Mouse (Mus musculus): ENCODE data around the gene Gm42417.
A peak's percentile ranks its signal among the peaks of the same experiment; 100 is the strongest.

The Gm42417 gene

DNA sequence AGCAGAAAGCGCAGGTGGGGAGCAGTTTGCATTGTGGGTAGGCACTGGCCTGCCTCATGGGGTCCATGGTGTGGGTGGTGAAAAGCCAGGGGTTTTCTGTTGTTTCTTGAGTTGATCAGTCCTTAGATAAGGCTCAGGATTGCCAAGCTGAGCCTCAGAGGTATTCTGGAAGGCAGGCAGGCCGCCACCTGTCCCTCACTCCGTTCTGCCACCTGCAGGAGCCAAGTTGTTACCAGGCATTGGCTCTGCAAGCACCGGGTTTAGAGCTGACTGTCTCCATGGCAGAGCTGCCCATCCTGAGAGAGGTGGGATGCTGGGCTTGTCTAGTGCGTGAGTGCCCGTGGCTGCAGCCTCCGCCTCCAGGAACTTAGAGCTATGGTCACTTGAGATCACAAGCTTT is 17.0 kb downstream of the Gm42417 start:
- DNase-seq (ENCODE audit: low read depth, low spot score), result no peak

DNA sequence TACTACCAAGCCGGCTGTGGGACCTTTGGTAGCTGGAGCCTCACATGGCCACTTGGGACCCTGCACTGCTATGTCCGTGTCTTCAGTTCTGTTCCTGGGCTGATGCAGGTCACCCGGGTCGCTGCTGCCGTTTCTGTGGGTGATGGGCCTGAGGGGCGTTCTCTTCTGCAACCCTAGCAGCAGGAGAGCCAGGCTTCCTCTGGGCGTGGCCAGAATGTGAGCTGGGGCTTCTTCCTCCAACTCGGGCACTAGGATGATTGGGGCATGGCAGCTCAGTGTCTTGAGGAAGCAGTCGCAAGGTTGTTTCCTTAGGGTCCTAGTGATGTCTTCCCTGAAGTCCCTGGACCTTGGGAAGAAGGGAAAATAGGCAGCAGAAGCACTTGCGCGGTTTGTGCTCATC is 19.6 kb downstream of the Gm42417 start:
- no peak for DNase-seq (ENCODE audit: low read depth, low spot score)

DNA sequence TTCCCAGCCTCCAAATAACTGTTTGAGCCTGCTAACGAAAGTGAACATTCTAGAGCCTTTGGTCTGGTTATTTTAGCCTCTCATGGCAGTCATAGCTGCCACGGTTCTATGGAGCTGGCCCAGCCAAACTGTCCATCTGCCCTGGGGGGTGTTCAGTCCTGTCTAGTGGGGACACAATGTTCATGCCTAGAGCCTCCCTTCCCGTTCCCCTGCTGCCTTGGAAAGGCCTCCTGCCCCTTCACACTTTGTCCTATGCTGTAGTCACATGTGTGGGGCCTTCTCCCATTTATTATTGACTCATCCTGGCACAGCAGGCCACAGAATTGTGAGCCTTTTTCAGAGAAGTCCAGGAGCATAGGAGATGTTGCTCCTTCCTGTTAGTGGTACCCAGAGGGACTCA is 21.0 kb downstream of the Gm42417 start:
- no peak for DNase-seq (ENCODE audit: low read depth, low spot score)

DNA sequence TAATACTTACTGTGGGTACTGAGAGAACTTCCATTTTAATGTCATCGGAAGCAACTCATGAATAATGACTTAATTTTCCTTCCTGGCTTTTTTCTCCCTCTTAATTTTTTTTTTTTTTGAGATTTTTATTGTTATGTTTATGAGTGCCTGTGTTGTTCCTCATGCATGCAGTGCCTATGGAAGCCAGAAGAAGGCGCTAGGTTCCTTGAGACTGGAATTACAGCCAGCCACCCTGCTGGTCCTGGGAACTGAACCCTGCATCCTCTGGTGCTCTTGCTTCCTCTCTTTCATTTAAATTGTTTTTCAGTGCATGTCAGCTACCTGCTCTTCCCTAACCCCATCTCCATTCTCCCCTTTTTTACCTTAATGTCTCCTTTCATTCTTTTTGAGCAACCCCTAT is 25.5 kb downstream of the Gm42417 start:
- peak; percentile 50 for DNase-seq (ENCODE audit: low read depth, low spot score)

DNA sequence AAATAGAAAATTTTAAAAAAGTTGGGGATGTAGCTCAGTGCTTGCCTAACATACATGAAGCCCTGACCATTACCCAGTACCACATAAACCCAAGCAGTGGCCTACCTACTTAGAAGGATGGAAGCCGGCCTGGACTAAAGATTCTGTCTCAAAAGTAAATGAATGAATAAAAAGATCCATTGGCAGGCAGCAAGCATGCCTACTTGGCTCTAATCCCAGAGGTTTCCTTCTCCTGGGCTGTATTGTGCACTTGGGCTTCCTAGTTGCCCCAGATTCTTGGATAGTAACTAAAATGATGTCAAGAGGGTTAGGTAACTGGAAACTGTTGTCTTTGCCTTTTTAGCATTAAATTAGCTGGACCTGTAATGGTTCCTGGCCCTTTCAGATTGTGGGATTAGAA is 25.9 kb downstream of the Gm42417 start:
- peak; percentile 15 for DNase-seq (ENCODE audit: low read depth, low spot score)

DNA sequence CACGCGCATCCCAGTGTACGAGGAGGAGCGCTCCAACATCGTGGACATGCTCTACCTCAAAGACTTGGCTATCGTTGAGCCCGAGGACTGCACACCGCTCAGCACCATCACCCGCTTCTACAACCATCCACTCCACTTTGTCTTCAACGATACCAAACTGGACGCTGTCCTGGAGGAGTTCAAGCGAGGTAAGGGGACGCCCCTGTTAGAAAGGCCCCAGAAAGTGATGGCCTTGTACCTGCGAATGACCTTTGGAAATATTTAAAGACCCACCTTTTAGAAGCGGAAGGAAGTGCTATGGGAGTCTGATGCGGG is 26.3 kb downstream of the Gm42417 start:
- no peak for DNase-seq (ENCODE audit: low read depth, low spot score)

DNA sequence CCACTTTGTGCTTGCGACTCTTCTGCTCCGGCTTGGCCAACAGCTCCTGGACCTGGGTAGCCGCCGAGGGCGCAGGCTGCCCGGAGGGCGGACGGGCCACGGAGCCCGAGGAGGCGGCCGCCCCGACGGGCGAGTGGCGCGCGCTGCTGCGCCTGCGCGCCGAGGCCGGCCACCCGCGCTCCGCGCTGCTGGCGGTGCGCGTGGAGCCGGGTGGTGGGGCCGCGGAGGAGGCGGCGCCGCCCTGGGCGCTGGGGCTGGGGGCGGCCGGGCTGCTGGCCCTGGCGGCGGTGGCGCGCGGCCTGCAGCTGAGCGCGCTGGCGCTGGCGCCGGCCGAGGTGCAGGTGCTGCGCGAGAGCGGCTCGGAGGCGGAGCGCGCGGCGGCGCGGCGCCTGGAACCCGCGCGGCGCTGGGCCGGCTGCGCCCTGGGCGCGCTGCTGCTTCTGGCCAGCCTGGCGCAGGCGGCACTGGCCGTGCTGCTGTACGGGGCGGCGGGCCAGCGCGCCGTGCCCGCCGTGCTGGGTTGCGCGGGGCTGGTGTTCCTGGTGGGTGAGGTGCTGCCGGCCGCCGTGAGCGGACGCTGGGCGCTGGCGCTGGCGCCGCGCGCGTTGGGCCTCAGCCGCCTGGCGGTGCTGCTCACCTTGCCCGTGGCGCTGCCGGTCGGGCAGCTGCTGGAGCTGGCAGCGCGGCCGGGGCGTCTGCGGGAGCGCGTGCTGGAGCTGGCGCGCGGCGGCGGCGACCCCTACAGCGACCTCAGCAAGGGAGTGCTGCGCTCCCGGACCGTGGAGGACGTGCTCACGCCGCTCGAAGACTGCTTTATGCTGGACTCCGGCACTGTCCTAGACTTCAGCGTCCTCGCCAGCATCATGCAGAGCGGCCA is 26.9 kb downstream of the Gm42417 start:
- DNase-seq (ENCODE audit: low read depth, low spot score), result peak; percentile 80

DNA sequence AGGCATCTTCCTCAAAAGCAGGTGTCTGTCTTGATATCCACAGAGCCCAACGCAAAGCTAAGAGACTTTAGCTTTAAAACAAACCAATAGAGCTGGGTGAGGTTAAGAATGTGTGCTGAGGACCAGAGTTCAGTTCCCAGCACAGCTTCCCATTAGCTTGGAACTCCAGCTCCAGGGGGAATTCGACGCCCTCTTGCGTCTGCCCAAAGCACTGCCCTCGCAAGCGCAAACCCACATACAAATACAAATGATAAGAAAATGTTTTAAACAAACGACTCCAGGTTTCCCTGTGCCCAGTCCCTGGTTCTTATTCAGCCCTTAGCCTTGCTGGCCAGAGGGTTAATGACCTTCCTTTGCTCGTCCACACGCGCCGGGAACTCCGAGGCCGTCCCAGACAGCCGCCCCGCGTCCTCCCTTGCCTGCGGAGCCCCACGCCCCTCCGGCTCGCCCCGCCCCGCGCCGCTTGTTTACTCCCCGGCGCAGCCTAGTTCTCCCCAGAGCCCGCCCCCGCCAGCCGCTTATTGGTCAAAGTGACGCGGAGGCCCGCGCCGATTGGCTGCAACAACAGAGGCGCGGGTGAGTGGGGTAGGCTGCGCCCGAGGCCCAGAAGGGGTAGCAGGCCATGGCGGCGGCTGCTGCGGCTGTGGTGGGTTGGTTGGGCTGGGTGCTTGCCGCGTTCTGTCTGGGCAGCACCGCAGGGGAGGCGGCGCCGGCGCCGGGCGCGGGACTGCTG is 27.8 kb downstream of the Gm42417 start, which contains the start of gene Cnnm3:
TSS of gene Cnnm3 (plus strand) at position 579 of the 733 bp plus-strand sequence.
- peak; percentile 98 for DNase-seq (ENCODE audit: low read depth, low spot score)

DNA sequence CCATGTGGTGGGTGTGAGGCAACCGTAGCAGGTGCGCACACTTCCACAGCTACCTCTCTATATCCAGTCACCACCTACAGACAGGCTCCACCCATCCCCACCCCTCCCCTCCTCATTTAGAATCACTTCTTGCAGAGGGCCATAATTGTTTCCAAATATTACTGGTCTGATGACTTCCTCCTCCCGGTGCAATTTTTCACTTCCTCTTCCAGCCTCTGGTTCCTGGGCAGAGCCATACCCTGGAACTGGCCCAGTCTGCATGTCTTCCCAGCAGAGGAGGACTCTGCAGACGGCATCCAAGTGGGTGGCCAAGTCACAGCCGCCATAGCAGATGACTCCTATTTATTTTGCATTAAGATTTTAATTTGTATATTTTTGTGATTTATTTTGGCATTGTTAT is 31.0 kb downstream of the Gm42417 start:
- peak; percentile 61 for DNase-seq (ENCODE audit: low read depth, low spot score)

DNA sequence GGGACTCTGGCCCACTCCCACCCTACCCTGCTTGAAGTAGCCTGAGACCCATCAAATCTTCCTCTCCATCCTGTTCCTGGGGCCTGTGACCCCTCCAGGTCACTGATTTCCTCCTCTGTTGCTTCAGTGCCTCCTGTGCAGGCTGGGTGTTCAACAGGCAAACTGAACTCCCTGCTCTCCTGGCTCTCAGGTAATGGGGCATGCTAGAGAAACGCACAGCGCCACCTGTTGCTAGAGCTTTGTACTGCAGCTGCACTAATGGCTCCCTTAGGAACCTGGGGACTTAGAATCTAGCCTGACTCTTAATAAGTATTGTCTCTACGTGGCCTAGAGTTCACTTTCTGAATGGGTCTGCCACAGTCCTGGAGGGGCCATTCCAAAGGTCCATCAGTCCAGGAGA is 38.0 kb downstream of the Gm42417 start:
- DNase-seq (ENCODE audit: low read depth, low spot score), result peak; percentile 74

DNA sequence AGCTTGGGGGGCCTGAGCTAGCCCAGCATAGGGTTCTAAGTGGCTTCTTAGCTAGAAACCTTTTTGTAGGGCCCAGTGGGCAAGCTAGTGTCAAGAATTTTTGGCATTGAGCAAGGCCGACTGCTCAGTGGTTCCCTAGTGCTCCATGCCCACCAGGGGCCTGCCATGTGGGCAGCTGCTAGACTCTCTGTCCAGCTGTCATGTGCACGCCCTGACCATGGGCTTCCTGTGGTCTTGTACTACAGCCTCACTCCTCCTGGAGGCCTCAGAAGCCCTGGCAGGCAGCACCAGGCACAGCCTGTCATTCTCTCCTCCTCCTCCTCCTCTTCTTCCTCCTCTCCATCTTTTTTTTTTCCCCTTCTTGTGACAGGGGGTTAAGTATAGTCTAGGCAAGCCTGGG is 41.9 kb downstream of the Gm42417 start:
- DNase-seq (ENCODE audit: low read depth, low spot score), result no peak

DNA sequence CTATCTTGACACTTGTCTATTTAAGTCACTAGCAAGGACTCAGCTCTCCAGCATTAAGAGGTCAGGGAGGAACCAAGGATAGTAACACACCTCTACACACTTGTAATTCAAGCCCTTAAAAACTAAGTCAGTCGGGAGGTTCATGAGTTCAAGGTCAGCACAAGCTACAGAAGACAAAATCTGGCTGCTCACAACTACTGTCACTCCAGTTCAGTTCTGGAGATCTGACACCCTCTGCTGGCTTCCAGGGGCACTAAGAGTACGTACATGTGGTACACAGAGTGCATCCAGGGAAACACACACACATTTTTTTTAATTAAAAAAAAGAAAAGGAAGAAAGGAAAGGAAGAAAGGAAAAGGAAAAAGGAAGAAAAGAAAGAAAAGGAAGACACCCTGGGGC is 42.5 kb downstream of the Gm42417 start:
- no peak for DNase-seq (ENCODE audit: low read depth, low spot score)

DNA sequence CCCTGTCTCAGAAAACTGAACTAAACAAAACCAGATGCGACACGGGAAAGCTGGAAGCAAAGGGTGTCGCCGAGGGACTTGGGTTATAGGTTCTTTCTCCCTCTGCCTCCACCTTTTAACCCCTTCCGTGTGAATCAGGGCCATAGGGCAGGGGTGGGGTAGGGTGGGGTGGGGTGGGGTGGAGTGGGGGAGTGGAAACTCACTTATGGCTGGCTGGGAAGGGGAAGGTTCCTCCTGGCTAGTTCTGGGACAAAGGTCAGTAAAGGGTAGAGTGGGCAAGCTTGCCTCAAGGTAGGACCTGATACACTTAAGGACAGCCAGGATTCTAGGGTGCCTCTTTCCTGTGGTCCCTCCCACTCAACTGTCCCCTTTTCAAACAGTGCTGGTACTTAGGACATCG is 45.9 kb downstream of the Gm42417 start:
- DNase-seq (ENCODE audit: low read depth, low spot score), result no peak

DNA sequence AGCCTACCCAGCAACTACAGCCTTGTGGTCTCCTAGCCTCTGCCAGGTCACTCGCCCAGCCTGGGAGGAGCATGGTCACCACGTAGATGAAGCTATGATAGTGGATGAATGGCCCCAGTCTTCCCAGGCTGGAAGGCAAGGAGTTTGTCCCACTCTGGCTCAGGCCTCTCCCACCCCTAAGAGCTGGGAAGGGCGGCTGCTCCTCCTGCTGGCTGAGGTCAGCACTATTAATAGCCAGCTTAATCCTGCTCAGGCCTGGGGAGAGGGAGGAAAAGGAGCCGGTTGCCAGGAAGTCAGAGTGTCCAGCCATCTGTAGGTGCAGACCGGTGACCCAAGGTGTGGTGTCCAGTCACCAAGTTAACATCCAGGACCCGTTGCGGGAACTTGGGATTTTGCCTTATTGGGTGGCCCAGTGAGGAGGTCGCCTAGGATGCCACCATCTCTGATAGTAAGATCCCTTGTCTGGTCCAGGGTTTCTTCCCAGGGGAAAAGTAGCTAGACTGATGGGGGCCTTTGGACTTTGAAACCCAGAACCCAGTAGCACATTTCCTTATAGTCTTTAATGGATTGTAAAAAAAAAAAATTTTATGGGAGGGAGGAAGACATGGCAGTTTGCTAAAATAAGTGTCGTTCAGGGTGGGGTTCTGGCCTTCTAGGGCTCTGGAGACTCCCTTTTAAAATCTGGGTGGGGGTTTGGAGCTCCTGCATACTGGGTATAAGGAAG is 46.7 kb downstream of the Gm42417 start:
- DNase-seq (ENCODE audit: low read depth, low spot score), result no peak

DNA sequence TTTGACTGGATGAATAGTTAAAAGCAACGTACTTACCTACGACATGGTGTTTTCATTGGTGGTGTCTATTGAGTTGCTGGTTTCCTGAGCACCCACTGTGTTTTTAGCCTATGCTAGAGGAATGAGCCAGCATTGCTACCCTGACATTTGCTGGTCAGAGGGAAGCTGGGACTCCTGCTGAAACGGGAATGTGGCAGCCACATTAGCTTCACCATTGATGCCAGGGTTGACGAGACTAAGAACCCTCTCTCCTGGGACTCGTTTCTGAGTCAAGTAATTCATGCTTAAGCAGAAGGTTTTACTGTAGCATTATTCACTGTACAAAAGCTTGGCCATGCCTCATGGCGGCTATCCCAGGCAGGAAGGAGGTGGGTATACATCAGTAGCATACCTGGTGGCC is 49.6 kb downstream of the Gm42417 start:
- no peak for DNase-seq (ENCODE audit: low read depth, low spot score)

DNA sequence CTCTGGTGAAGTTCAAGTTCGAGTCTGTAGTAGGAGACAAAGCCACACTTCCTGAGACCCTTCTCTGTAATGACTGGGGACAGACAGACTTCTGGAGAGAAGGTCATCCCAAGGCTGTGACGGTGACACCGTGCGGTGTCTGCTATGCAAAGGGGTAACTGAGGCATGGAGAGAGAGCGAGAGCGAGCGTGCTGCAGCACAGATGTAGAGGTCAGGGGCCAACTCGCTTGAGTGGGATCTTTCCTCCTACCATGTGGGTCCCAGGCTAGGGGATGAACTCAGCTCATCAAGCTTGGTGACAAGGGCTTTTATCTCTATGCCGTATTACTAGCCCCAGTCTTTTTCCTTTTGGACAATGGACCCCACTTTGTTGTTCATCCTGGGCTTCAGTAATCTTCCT is 52.1 kb downstream of the Gm42417 start:
- DNase-seq (ENCODE audit: low read depth, low spot score), result no peak

DNA sequence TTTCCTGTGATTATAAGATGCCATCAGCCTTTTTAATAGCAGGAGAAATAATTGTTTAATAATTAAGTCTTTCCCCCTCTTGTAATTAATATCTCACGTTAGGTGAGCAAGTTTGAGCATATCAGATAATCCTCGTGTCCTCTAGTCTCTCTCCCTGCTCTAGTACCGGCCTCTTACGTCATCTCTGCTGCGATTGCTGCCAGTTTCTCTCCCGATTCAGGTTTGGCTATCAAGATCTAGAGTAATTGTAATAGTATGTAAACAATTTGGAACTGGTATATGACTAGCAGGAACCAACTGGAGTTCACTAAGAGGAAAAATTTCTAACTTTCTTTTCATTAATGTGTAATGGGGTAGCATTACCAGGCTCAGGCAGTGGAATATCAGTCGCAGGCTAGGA is 54.1 kb downstream of the Gm42417 start:
- DNase-seq (ENCODE audit: low read depth, low spot score), result no peak

DNA sequence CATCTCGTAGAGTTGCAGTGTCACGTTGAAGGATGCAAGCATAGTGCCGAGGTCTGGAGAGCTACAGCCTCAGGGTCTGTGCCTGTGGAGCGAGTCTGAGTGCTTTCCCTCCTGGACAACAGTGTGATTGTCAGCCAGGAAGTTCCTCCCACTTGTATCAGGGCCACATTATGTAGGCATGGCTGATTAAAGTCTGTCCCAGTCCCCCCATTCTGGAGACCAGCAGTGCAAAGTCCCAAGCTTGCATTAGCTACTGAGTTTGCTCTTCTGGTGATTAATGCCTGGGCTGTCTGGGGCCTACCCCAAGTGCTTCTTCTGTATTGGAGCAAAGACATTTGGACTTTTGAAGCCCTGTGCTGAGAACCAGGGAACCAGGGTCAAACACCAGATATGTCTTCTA is 55.4 kb downstream of the Gm42417 start:
- no peak for DNase-seq (ENCODE audit: low read depth, low spot score)

All from A20 (cell line).